Comparison of ENCODE assay signal across 25 mouse cellular contexts in the genomic region with DNA sequence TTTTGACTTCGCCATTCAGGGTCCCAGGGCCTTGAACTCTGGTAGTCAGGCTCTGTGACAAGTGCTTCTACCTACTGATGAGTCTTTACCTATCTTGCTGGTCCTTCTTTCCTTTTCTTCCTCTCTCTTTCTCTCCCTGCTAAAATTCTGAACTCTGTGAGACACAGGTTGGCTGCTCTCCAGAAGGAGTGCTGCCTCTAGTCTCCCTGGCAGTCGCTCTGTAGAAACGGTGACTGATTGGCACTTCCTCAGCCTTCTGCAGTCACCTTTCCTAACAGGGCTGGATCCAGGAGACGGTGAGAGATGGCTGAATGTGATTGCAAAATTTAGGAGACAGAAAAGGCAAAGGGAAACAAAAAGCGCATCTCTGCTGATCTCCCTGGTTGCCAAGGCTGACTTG. TPM values are rescaled to one million over a fixed set of nuclear protein-coding genes. Genes with fewer than 3 reads are reported as not detected.
DNase-seq lines count a peak whose midpoint lies in the region; ATAC-seq lines count a peak whose summit lies in the region.
"Had no signal": no experiment of that assay in that cellular context is flagged by ENCODE, and none has a peak within 500 bp of the region (broad histone marks: within the 10 kb centered on the region; RNA-seq: fewer than 3 reads in every experiment).

No protein-coding gene starts in this region.

- peaks cover 21% of the 10 kb centered on the region for H3K4me1 ChIP-seq in neural tube, embryonic 15.5 days
- peaks cover 23% of the 10 kb centered on the region for H3K4me1 ChIP-seq in embryonic facial prominence, embryonic 10.5 days
- H3K4me1 ChIP-seq: embryonic facial prominence, embryonic 13.5 days had no signal

- no peaks in the 10 kb centered on the region for H3K27me3 ChIP-seq in neural tube, embryonic 15.5 days (replicated peaks)
- no peaks in the 10 kb centered on the region for H3K27me3 ChIP-seq in embryonic facial prominence, embryonic 10.5 days (replicated peaks; ENCODE audit: low read depth, poor library complexity, severe bottlenecking)
- H3K27me3 ChIP-seq: embryonic facial prominence, embryonic 13.5 days; heart, embryonic 12.5 days; limb, embryonic 15.5 days had no signal

- 64% methylated on average over 5 of the region's 5 CpGs for WGBS in neural tube, embryonic 15.5 days
- WGBS in embryonic facial prominence, embryonic 10.5 days, result 84% methylated on average over 5 of the region's 5 CpGs

- H3K4me2 ChIP-seq in neural tube, embryonic 15.5 days, result no peak overlapping the region
- H3K4me2 ChIP-seq: embryonic facial prominence, embryonic 13.5 days; heart, embryonic 12.5 days; limb, embryonic 15.5 days had no signal

- no peaks in the 10 kb centered on the region for H3K9me3 ChIP-seq in neural tube, embryonic 15.5 days (replicated peaks)
- H3K9me3 ChIP-seq in embryonic facial prominence, embryonic 10.5 days, result no peaks in the 10 kb centered on the region
- H3K9me3 ChIP-seq: embryonic facial prominence, embryonic 13.5 days; heart, embryonic 12.5 days; hindbrain, embryonic 10.5 days; limb, embryonic 15.5 days had no signal

- ATAC-seq in neural tube, embryonic 15.5 days (ENCODE audit: low FRiP score), result no peak

- 0 out of 2 replicates have a peak overlapping the region, but pooled peaks have one; percentile 7 for H3K9ac ChIP-seq in neural tube, embryonic 15.5 days (replicated peaks)
- H3K9ac ChIP-seq: embryonic facial prominence, embryonic 13.5 days; heart, embryonic 12.5 days; limb, embryonic 15.5 days; liver, embryonic 14.5 days had no signal

- no peaks in the 10 kb centered on the region for H3K36me3 ChIP-seq in neural tube, embryonic 15.5 days
- no peaks in the 10 kb centered on the region for H3K36me3 ChIP-seq in embryonic facial prominence, embryonic 10.5 days (replicated peaks)
- H3K36me3 ChIP-seq: embryonic facial prominence, embryonic 13.5 days; heart, embryonic 12.5 days; hindbrain, embryonic 10.5 days; limb, embryonic 15.5 days had no signal

- DNase-seq in cerebellum, postnatal 14 days, result peak; percentile 24 to 41
- no peak for DNase-seq in cerebellum, adult 18-20 months
- DNase-seq in kidney, adult 18-20 months, result peak; percentile 52
- DNase-seq in kidney, postnatal 4 days, result no peak
- no peak for DNase-seq in neural tube, embryonic 10.5 days (ENCODE audit: extremely low spot score, low spot score)
- DNase-seq in kidney, postnatal 36 days, result peak; percentile 57 to 64
- DNase-seq in embryonic facial prominence, embryonic 10.5 days (ENCODE audit: low spot score), result no peak
- DNase-seq: adrenal gland, postnatal 10 days; cerebellum, adult 9-11 months; gastrocnemius, postnatal 25 days; heart, adult 18-20 months; heart, postnatal 10 days; lung, postnatal 4 days; midbrain, embryonic 14.5 days; thymus, adult 18-20 months; thymus, postnatal 36 days had no signal

- no peak overlapping the region for H3K27ac ChIP-seq in neural tube, embryonic 15.5 days (replicated peaks)
- H3K27ac ChIP-seq in embryonic facial prominence, embryonic 10.5 days (replicated peaks), result no peak overlapping the region
- H3K27ac ChIP-seq: embryonic facial prominence, embryonic 13.5 days; hindbrain, embryonic 10.5 days; left cerebral cortex, adult 2 months; limb, embryonic 15.5 days; liver, embryonic 14.5 days had no signal

- H3K4me3 ChIP-seq in neural tube, embryonic 15.5 days (replicated peaks), result no peak overlapping the region
- H3K4me3 ChIP-seq in embryonic facial prominence, embryonic 10.5 days, result no peak overlapping the region
- H3K4me3 ChIP-seq: embryonic facial prominence, embryonic 13.5 days; erythroblast, embryonic 14.5 days; heart, embryonic 12.5 days; hindbrain, embryonic 10.5 days; left cerebral cortex, adult 2 months; limb, embryonic 15.5 days; myocyte had no signal

RNA-seq across cellular contexts. Expression of a gene that starts 30.2 kb away (rescaled TPM):
- 27.2 and 28.5 TPM in 2 replicates for polyA plus RNA-seq in neural tube, embryonic 15.5 days (2015; fragmentation: Nextera tagmentation; extraction: Ambion mirVana)
- polyA plus RNA-seq in embryonic facial prominence, embryonic 10.5 days (2016; fragmentation: Nextera tagmentation; extraction: Ambion mirVana), result 8.4 and 8.7 TPM in 2 replicates

Comparison
In these comparisons a context has a peak if more than half of its experiments do, and no peak if none do; other contexts are left out.
1. DNase-seq: peak in cerebellum, postnatal 14 days (2 of 2), kidney, adult 18-20 months (single experiment) and kidney, postnatal 36 days (2 of 2); none in cerebellum, adult 18-20 months (0 of 2), kidney, postnatal 4 days (0 of 2), neural tube, embryonic 10.5 days (single experiment) and embryonic facial prominence, embryonic 10.5 days (single experiment).